Mouse (Mus musculus) small intestine, adult 2 months (tissue): Measurements from ENCODE around the gene Sec24a.

Source experiments
- CTCF ChIP-seq: fragments of 200-500 bp; IDR thresholded peaks from 2 replicates; pipeline ENCODE4 v1.5.1; 2012; ENCODE audit warnings: low read depth, mild to moderate bottlenecking, control low read depth, inconsistent platforms, low read length, moderate library complexity, mixed read lengths; ENCODE audit not compliant: insufficient replicate concordance, insufficient read length; ENCODE audit errors: extremely low read depth
- POLR2A ChIP-seq: fragments of 200-500 bp; IDR thresholded peaks from 2 replicates; pipeline ENCODE4 v1.6.1; 2012; ENCODE audit warnings: low read depth, mild to moderate bottlenecking, control low read depth, inconsistent platforms, low read length, moderate library complexity

DNA sequence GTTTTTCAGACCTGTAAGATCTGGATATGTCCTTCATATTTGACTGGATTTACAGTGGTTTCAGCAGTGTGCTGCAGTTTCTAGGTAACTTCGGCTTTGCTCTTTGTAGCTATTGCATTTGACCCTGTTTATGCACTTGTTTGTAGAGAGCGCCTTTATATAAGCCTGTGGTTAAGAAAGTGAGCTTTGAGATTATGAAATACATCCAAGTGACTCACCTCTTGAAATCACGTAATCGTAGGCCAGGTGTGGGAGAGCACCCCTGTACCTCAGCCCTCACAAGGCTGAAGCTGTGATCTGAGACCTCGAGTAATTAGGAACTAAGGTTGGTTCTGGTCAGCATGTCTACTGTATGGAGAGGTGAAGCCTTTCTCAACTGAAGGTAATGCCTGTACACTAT, 14.0 kb upstream of the Sec24a start:
- TF ChIP-seq POLR2A (no peak), CTCF (no peak)
